Mouse (Mus musculus) MEL (cell line): ENCODE data around the gene Coq8b. TPM values are rescaled to one million over a fixed set of nuclear protein-coding genes. Genes with fewer than 3 reads are reported as not detected.

Experiments used
- DNase-seq: peaks from one replicate; pipeline ENCODE4 v3.0.0; 2011; ENCODE audit warnings: low read depth, low spot score
- H3K27ac ChIP-seq: 2 replicates; pipeline ENCODE4 v1.5.1; 2012; ENCODE audit warnings: low read depth, mild to moderate bottlenecking, control low read depth, low read length, moderate library complexity; ENCODE audit not compliant: control insufficient read depth
- H3K27me3 ChIP-seq, 2 experiments: fragments of 150-350 bp in 1 of 2; sonication (generic) in 1 of 2; 2 replicates each; pipeline ENCODE4 v1.6.1; 2012; ENCODE audit warnings: low read length in 2 of 2, mild to moderate bottlenecking in 2 of 2, improper control_type of control experiment in 1 of 2, moderate library complexity in 1 of 2; ENCODE audit not compliant: insufficient read depth in 2 of 2, control insufficient read depth in 1 of 2
- H3K36me3 ChIP-seq, 2 experiments: 2 replicates each; pipeline ENCODE4 v1.6.1; 2012 to 2014; ENCODE audit warnings: low read length in 2 of 2, improper control_type of control experiment in 1 of 2, inconsistent platforms in 1 of 2, mild to moderate bottlenecking in 1 of 2; ENCODE audit not compliant: insufficient read depth in 2 of 2, control insufficient read depth in 1 of 2
- H3K4me1 ChIP-seq, 2 experiments: fragments of 150-350 bp in 1 of 2; sonication (generic) in 1 of 2; 2 replicates each; pipeline ENCODE4 v1.6.1; 2012; ENCODE audit warnings: low read length in 2 of 2, improper control_type of control experiment in 1 of 2, mild to moderate bottlenecking in 1 of 2; ENCODE audit not compliant: insufficient read depth in 2 of 2, control insufficient read depth in 1 of 2
- H3K4me3 ChIP-seq, 2 experiments: fragments of 150-350 bp in 1 of 2; sonication (generic) in 1 of 2; 2 replicates each; pipeline ENCODE4 v1.5.1; 2012; ENCODE audit warnings: low read depth in 2 of 2, low read length in 2 of 2, mild to moderate bottlenecking in 2 of 2, moderate library complexity in 2 of 2, control low read depth in 1 of 2, improper control_type of control experiment in 1 of 2; ENCODE audit not compliant: control insufficient read depth in 1 of 2, insufficient read depth in 1 of 2
- H3K79me2 ChIP-seq: 2 replicates; pipeline ENCODE4 v1.6.1; 2012; ENCODE audit warnings: mild to moderate bottlenecking, low read length, moderate library complexity; ENCODE audit not compliant: control insufficient read depth, poor library complexity, insufficient read depth
- H3K9ac ChIP-seq: 2 replicates; pipeline ENCODE4 v1.6.1; 2012; ENCODE audit warnings: low read depth, mild to moderate bottlenecking, control low read depth, low read length, moderate library complexity; ENCODE audit not compliant: control insufficient read depth, poor library complexity, severe bottlenecking
- H3K9me3 ChIP-seq: fragments of 150-350 bp; sonication (generic); replicated peaks from 2 replicates; pipeline ENCODE4 v1.6.1; 2012; ENCODE audit warnings: mild to moderate bottlenecking, low read length, improper control_type of control experiment, moderate library complexity; ENCODE audit not compliant: insufficient read depth
- CHD2 ChIP-seq: IDR thresholded peaks from 2 replicates; pipeline ENCODE4 v1.6.1; 2011; ENCODE audit warnings: low read length, improper control_type of control experiment
- CTCF ChIP-seq, 3 experiments: IDR thresholded peaks in 2 of 3; conservative IDR thresholded peaks in 1 of 3; 2 replicates each; pipeline ENCODE4 v1.5.1; 2011 to 2012; ENCODE audit warnings: low read length in 3 of 3, low read depth in 2 of 3, mild to moderate bottlenecking in 2 of 3, improper control_type of control experiment in 1 of 3, inconsistent platforms in 1 of 3, mixed read lengths in 1 of 3, moderate library complexity in 1 of 3; ENCODE audit not compliant: control insufficient read depth in 1 of 3, insufficient read depth in 1 of 3, poor library complexity in 1 of 3, severe bottlenecking in 1 of 3
- E2F4 ChIP-seq: IDR thresholded peaks from 2 replicates; pipeline ENCODE4 v1.6.1; 2011; ENCODE audit warnings: low read depth, low read length, improper control_type of control experiment, borderline replicate concordance
- ELF1 ChIP-seq: IDR thresholded peaks from 2 replicates; pipeline ENCODE4 v1.6.1; 2014; ENCODE audit warnings: low read depth, mild to moderate bottlenecking, inconsistent platforms, low read length, improper control_type of control experiment, moderate library complexity
- EP300 ChIP-seq, 2 experiments: IDR thresholded peaks; 2 replicates each; pipeline ENCODE4 v1.6.1; 2011; ENCODE audit warnings: improper control_type of control experiment in 2 of 2, low read length in 2 of 2, low read depth in 1 of 2, mild to moderate bottlenecking in 1 of 2
- MAZ ChIP-seq: IDR thresholded peaks from 2 replicates; pipeline ENCODE4 v1.6.1; 2012; ENCODE audit warnings: low read depth, mild to moderate bottlenecking, inconsistent platforms, low read length, improper control_type of control experiment
- MEF2A ChIP-seq: IDR thresholded peaks from 2 replicates; pipeline ENCODE4 v1.6.1; 2014; ENCODE audit warnings: low read depth, mild to moderate bottlenecking, inconsistent platforms, low read length, improper control_type of control experiment; ENCODE audit not compliant: poor library complexity, insufficient replicate concordance, severe bottlenecking; ENCODE audit errors: extremely low read depth
- MYC ChIP-seq: IDR thresholded peaks from 2 replicates; pipeline ENCODE4 v1.6.1; 2011; ENCODE audit warnings: low read depth, mild to moderate bottlenecking, low read length, improper control_type of control experiment, moderate library complexity
- POLR2AphosphoS2 ChIP-seq: IDR thresholded peaks from 2 replicates; pipeline ENCODE4 v1.6.1; 2011; ENCODE audit warnings: low read length, improper control_type of control experiment
- POLR2AphosphoS5 ChIP-seq: IDR thresholded peaks from 2 replicates; pipeline ENCODE4 v1.6.1; 2012; ENCODE audit warnings: low read depth, borderline replicate concordance, mild to moderate bottlenecking, inconsistent platforms, low read length, moderate library complexity, mixed read lengths
- RAD21 ChIP-seq: IDR thresholded peaks from 2 replicates; pipeline ENCODE4 v1.6.1; 2011; ENCODE audit warnings: mild to moderate bottlenecking, low read depth, low read length, improper control_type of control experiment
- RCOR1 ChIP-seq: IDR thresholded peaks from 2 replicates; pipeline ENCODE4 v1.6.1; 2012; ENCODE audit warnings: low read depth, mild to moderate bottlenecking, inconsistent platforms, low read length, improper control_type of control experiment
- SIN3A ChIP-seq: IDR thresholded peaks from 2 replicates; pipeline ENCODE4 v1.6.1; 2012; ENCODE audit warnings: low read length, improper control_type of control experiment, inconsistent platforms
- SMC3 ChIP-seq: IDR thresholded peaks from 2 replicates; pipeline ENCODE4 v1.6.1; 2011; ENCODE audit warnings: low read depth, low read length, improper control_type of control experiment
- TAL1 ChIP-seq: IDR thresholded peaks from 2 replicates; pipeline ENCODE4 v1.6.1; 2012; ENCODE audit warnings: mild to moderate bottlenecking, inconsistent platforms, low read length, moderate library complexity, mixed read lengths
- USF1 ChIP-seq: IDR thresholded peaks from 2 replicates; pipeline ENCODE4 v1.6.1; 2014; ENCODE audit warnings: low read depth, mild to moderate bottlenecking, inconsistent platforms, low read length, improper control_type of control experiment, moderate library complexity
- ZC3H11A ChIP-seq: IDR thresholded peaks from 2 replicates; pipeline ENCODE4 v1.6.1; 2012; ENCODE audit warnings: low read depth, mild to moderate bottlenecking, inconsistent platforms, low read length, improper control_type of control experiment
- ZKSCAN1 ChIP-seq: IDR thresholded peaks from 2 replicates; pipeline ENCODE4 v1.6.1; 2012; ENCODE audit warnings: low read depth, mild to moderate bottlenecking, inconsistent platforms, low read length, improper control_type of control experiment, moderate library complexity
- ZMIZ1 ChIP-seq: IDR thresholded peaks from 2 replicates; pipeline ENCODE4 v1.6.1; 2012; ENCODE audit warnings: low read depth, mild to moderate bottlenecking, inconsistent platforms, low read length, improper control_type of control experiment, moderate library complexity
- polyA plus RNA-seq, 2 experiments: library from polyadenylated mRNA; stranded (reverse) in 1 of 2; unstranded in 1 of 2; fragments of >175 nt in 1 of 2; fragments of >200 nt in 1 of 2; gene quantifications; 2 replicates each; pipeline versions ENCODE4 v1.2.1 to v1.2.4; 2012; ENCODE audit warnings: low replicate concordance in 2 of 2, low read depth in 1 of 2; ENCODE audit not compliant: insufficient read length in 2 of 2, insufficient read depth in 1 of 2, missing spikeins in 1 of 2
- total RNA-seq: library from RNA; depleted of rRNA; stranded (reverse); fragments of 300-350 nt; gene quantifications from 2 replicates; pipeline ENCODE4 v1.2.3, GENCODE M21; 2012

The Coq8b gene
- total and polyA plus RNA-seq, 3 experiments, result 13.8 to 22.7 TPM; not detected in 1

DNA sequence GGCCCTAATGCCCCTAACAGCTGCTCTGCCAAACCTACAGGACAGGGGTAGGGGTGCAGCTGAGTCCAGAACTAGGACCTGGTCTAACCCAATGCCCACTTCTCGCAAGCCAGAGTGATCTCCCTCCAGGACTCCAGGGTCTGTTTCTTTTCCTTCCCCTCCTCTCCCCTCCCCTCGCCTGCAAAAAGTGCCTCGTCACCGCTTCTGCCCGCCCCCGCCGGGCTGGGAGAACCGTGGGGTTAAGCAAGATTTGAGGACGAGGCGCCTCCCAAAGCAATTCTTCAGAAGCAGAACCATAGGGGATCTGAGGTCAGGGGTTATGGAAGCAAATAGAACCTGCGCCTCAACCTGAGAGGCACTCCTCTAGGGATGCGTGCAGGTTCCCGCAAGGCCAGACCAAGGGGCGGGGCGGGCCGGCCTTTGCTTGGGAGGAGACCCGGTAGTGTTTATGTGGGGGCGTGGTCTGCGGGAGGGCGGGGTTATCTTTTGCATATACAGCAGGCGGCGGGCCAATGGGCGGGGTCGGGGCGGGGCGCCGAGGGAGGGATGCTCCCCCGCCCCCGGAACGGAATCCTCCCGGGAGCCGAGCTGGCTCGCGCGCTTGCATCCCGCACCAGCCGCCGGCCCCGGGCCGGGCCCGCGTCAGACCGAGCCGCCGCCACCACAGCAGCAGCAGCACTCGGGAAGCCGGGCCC lies 25.5 kb downstream of the Coq8b start, which contains the start of gene Numbl (continued):
- peak; percentile 79; the same call in 1 of the 2 replicates for TF ChIP-seq MAZ
- no peak for TF ChIP-seq USF1
- no peak for TF ChIP-seq POLR2AphosphoS2
- no peak for TF ChIP-seq SMC3

DNA sequence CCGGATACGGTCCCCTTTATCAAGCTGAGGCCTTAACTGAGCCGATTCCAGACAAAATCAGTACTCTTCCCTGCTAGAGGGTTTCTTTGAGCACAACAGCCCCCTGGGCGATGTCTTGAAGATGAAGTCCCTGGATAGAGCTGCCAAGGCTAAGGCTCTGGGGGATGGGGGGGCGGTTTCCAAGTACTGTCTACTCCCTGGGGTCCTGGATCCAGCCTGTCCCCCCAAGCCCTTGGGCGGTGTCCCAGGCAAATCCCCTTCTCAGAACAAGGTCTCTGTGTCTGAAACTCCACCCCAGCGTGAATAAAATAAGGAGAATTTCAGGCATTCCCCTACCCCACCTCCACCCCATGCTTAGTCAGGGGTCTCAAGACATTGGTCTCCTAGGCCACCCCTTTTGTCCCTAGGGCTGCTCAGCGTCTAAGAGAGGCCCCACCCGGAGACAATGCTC lies 26.5 kb downstream of the Coq8b start:
- no peaks in the 10 kb centered on the region for H3K9me3 ChIP-seq
- TF ChIP-seq CHD2 (no peak), ZMIZ1 (no peak), MYC (no peak), MEF2A (no peak), RCOR1 (no peak), RAD21 (no peak), E2F4 (no peak), ZKSCAN1 (no peak), SIN3A (no peak; the same call in 1 of the 2 replicates), ZC3H11A (no peak), TAL1 (no peak), POLR2AphosphoS5 (no peak), CTCF (IDR thresholded peaks at IDR 0.05 in 2 of 3, conservative IDR thresholded peaks at IDR 0.05 in 1 of 3; ENCODE audit: control insufficient read depth in 1 of 3, insufficient read depth in 1 of 3, low read depth in 2 of 3, low read length in 3 of 3, poor library complexity in 1 of 3, severe bottlenecking in 1 of 3) (no peak), EP300 (IDR thresholded peaks at IDR 0.05; ENCODE audit: low read depth in 1 of 2, low read length in 2 of 2) (no peak), ELF1 (no peak)
- DNase-seq, result no peak

More for the DNA sequence above, 26.5 kb downstream of the Coq8b start:
- peaks cover 13 to 42% of the 10 kb centered on the region in 2 experiments for H3K4me1 ChIP-seq
- H3K4me3 ChIP-seq, result peak overlapping the region; percentile 57 to 84
- H3K9ac ChIP-seq, result peak overlapping the region; percentile 75
- H3K27ac ChIP-seq, result no peak overlapping the region
- H3K79me2 ChIP-seq, result no peaks in the 10 kb centered on the region; the same call in 1 of the 2 replicates
- H3K36me3 ChIP-seq, result peaks cover 0 to 30% of the 10 kb centered on the region in 2 experiments; a peak in 2 of 4 replicates
- H3K27me3 ChIP-seq, result no peaks in the 10 kb centered on the region
